Mouse (Mus musculus) thymus, postnatal 36 days (tissue): Measurements from ENCODE around the gene Tspan12.
A peak's percentile ranks its signal among the peaks of the same experiment; 100 is the strongest.
"Not testable (repeated sequence)": the region's sequence is repeated elsewhere in the genome, so short reads cannot be mapped to it uniquely, and the experiment has no call there.

Experiments used
- DNase-seq, 2 experiments: peaks; one replicate each; pipeline ENCODE4 v3.0.0; 2022; ENCODE audit warnings: mixed read lengths in 2 of 2

Tspan12 gene

GRCm38 (mm10) chr6:21852344-21852785, at the start of gene Tspan12:
Gene Tspan12 (minus strand): TSS chr6:21852515.
- no peak for DNase-seq

GRCm38 (mm10) chr6:21894451-21894850, 42.1 kb upstream of the Tspan12 start:
- DNase-seq, result no peak

DNA sequence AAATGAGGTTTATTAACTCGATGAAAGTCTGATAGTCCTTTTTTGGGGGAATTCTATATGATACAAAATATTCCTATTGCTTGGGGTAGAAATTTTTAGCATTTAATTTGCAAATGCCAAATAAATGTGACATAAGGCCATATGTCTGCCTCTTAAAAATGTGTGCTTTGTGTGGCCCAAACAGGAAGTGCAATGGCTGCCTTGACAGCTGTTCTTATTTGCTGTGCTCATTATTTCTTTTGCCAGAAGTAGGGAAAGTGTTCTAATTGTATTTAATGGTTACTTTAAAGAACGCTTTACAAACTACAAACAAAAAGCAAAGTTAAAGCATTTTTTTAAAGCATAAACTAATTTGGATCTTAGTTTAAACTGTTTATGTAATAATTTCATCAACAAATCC, 36.8 kb upstream of the Tspan12 start:
- DNase-seq, result no peak

GRCm38 (mm10) chr6:21887971-21888370, 35.7 kb upstream of the Tspan12 start:
- not testable (repeated sequence) for DNase-seq

DNA sequence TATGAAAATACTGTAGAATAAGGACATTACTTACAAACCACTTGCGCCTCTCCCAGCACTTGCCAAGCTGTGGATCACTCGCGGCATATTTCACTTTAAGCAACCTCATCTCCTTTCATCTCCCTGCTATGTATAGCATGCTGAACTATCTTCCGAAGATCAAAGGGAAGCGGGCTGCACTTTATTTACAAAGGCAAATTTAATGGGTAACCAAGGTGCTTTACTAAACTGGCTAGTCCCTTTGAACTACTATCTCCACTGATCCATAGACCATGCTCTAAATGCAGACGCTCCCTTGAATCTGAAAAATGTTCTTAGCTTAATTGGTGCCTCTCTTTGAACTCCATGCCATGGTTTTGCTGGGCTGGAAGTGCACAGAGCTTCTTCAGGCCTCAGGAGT, 27.2 kb upstream of the Tspan12 start:
- no peak for DNase-seq

DNA sequence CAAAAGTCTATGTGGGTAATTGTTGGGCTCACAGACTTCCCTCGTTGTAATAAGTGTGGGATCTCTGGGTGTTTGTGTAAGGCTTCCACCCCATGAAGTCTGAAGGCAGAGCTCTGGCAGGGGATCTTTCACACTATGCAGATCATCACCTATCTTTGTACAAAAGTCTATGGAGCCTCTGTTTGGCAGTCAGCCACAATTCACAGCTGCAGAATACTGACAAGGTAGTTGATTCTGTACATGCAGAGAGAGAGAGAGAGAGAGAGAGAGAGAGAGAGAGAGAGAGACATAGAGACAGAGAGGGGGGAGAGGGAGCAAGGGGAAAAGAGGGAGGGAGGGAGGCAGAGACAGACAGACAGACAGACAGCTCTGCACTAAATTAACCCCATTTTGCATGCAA, 15.0 kb upstream of the Tspan12 start:
- DNase-seq, result no peak

GRCm38 (mm10) chr6:21864179-21864578, 11.9 kb upstream of the Tspan12 start:
- no peak for DNase-seq

DNA sequence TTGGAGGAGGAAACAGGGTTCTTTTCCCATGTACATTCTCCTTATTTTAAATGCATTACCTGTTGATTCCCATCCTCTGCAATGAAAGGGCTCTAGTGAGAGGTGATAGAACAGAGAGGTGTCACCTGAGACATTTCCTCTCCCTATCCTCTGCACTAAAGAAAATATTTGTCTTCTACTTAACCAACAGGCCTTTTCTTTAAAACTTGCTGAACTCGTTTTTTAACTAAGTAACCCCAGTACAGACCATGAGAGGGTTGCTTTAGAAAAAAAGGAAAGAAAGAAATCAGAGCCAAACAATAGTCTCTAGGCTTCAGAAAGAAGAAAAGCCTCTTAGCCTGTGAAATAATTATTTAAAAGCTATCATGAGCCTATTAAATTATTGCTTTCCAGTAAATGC, 11.2 kb upstream of the Tspan12 start:
- no peak for DNase-seq

GRCm38 (mm10) chr6:21861316-21861715, 9.0 kb upstream of the Tspan12 start:
- no peak for DNase-seq

DNA sequence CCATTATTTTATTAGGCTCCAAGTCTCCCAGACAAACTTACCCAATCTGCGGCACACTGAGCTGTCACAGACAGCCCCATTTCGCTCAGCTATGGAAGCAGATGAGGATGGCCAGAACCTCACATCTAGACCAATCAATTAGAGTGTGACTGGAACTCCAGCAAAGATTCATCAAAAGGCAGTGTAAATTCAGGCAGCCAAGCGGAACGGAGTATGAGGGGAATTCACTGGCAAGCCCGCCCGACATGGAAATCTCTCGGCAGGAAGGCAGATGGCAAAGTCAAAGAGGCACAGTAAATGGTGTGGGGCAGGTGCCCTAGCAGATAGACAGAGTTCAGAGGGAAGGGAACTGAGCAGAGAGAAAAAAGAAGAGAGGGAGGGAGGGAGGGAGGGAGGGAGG, 5.5 kb upstream of the Tspan12 start:
- no peak for DNase-seq

- no peak for DNase-seq
Observed at GRCm38 (mm10) chr6:21855921-21856320, 3.6 kb upstream of the Tspan12 start.

DNA sequence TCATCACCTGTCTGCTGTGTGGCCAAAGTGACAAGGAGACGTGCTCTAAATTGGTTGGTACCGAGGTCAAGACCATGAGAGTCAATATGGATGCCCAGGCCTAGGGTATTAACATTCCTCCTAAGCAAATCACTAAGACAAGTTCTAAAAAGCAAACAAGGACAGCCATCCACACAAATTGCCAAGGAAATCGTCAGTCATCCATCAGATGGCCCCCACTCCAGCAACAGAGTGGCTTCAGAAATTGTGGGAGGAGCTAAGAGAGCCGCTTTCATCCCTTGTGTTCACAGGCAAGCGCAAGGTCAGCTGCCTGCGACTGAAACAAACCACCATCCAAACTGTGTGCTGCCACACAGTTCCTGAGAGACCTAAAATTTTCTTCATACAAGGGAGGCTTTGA, 1.0 kb upstream of the Tspan12 start:
- no peak for DNase-seq

DNA sequence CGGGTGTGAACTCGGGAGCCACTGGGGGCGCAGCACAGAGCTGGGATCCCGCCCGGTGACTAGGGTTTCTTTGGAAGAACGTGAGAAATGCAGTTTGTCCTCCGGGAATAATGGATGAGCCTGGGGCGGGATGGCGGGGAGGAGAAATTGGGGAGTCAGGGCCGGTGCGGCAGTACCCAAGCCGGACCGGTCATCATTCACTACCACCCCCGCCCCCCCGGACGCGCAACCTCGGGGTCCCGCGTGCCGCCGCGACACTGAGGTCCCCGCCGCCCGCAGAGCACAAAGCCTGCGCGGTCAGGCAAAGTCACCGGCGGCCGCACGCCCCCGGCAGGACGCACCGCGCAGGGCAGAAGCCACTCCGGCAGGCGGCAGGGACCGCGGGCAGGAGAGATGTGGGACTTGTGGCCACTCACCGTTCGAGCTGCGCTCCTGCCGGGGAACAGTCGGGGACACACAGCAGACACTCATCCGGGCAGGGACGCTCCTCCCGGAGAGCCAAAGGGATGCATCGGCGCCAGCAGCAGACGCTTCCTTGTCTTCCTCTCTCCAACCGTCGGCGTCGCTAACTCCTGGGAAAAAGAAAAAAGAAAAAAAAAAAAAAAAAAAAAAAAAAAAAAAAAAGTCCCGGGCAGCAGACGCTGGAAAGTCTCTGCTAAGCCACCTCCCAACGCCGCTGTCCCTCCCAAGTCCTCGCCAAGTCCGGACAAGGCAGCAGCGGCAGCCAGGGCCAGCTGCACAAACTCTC, 545 bp downstream of the Tspan12 start:
- DNase-seq, result peak in 1 of 2 experiments; percentile 6

DNA sequence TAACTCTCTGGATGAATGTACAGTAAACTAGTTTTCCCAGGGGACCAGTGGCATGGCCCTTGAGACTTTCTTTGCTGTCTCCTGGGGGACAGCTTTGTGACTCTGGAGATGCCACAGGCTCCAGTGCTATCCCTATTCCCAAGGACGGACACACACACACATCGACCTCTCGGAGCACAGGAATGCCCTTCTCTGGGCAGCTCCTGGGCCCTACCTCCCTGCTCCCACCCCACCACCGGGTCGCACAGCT, 1.0 kb downstream of the Tspan12 start:
- DNase-seq, result no peak

DNA sequence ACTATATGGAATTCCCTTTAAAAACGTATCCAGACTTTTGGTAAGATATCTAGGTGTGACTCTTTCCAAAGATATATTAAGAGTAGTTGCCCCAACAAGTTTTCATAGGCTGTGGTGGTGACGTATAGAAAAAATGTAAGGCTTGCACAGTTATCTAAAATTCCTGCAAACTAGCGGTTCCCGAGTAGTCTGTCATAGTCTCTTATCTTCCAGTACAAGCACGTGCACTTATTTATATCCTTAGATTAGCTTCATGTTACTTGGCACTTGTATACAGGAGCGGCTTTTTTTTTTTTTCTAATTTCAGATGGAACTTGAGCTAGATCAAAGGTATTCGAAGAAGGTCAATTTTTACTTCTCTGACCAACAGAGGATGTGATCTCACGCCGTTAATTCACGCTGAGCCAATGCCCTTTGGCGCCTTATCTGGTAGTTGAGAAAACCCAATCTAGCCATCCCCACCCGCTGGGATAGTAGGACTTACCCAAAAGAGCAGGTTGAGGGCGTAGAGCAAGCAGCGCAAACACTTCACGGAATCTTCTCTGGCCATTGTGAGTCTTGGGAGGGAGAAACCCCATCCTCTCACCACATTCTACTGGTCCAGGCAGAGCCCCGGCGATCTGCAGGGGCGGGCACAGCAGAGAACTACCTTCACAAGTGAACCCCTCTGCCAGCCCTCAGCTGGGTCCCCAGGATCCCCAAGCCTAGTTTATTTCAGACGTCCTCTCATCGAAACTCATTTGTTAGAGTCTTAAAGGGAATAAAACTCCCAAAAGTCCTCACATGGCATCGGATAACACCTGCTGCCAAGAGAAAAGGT, 1.6 kb downstream of the Tspan12 start:
- DNase-seq, result no peak

- DNase-seq, result no peak
Observed at GRCm38 (mm10) chr6:21848808-21849207, 3.5 kb downstream of the Tspan12 start.

DNA sequence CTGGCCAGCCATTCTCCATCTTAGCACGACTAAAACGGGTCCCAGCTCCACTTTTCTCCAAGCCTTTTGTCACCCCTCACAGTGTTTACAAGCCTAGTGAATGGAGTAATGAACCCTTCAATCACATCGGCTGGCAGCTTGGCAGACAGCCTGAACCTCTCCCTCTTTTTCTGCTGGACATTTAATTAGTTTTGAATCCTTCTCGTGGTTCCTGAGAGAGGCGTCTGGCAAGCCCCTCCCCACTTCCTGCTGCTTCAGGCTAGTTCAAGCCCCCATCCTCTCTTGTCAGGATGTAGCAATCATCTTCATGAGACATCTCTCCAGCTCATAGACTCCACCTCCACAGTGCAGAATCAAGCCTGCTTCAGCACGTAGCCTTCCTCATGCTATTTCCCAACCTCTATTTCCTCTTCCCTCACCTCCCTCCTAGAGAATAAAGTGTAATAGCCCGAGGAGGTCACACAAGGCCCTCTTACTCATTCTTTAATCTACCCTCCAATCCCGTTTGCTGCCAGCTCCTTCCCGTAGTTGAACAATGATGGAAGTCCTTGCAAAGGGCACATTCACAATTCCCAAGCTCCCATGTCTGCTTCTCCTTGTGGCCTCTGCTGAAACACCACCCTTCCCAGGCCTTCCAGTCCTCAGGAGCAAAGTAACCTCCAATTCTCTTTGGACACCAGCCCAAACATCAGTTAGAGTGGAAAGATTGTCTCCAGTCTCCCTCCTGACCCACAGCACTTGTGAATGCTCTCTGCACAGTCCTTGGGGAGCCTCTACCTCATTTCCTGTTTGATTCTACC, 12.1 kb downstream of the Tspan12 start:
- no peak for DNase-seq

DNA sequence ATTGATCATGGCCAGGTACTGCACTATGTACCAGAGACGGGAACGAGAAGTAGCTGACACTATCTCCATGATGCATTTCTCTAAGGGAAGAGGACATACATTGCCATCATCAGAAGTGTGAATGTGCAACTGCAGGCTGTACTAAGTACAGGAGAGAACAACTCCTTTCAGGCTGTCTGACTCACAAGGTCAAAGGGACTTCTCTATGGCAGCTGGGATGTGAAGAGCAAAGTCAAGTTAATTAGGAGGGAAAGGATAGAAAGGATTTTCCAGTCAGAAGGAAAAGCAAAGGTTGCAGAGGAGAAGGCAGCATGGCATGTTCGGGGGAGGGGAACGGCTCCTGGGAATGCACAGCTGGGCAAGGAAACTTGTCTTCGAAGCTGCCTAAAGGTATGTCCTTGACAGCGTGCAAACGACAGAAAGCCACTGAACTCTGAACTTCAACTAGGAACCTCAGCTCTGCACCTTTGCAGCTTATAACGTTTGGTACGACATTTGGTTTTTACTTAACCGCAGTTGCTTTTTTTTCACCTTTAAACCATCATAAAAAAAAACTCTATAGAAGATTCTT, 13.0 kb downstream of the Tspan12 start:
- DNase-seq, result no peak

GRCm38 (mm10) chr6:21833531-21833930, 18.8 kb downstream of the Tspan12 start:
- DNase-seq, result no peak

DNA sequence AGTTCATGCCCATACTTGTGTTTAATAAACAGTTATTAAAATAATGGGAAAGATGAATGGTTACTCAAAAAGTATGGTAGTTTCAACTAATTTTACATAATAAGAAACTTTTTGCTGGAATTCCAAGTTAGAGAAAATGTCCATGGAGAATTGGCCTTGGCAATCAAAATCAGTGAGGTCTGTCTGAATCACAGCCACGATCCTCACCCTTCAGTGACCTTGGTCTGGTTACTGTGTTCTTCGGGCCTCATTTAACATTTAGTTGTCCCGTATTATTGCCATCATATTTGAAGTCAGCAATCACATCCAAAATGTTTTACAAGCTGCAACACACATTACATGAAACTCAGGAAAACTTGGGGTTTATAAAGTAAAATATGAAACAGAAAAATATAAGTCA, 20.4 kb downstream of the Tspan12 start:
- no peak for DNase-seq

DNA sequence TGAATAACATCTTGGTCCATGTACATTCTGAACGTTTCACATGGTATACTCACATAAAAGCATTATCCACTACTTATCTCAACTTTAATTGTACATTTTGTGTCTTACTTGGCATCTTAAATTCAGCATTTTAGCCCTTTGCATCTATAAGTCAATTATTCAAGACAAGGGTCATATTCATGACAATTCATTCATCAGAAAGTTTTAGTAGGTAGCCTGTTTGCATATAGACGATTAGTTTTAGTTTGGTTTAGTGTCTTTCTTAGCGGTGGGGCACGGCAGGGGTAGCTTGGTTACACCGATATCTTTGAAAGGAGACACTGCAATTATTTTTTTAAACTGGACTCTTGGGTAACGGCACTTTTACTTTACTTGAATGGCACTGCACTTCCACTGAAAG, 21.4 kb downstream of the Tspan12 start:
- no peak for DNase-seq

DNA sequence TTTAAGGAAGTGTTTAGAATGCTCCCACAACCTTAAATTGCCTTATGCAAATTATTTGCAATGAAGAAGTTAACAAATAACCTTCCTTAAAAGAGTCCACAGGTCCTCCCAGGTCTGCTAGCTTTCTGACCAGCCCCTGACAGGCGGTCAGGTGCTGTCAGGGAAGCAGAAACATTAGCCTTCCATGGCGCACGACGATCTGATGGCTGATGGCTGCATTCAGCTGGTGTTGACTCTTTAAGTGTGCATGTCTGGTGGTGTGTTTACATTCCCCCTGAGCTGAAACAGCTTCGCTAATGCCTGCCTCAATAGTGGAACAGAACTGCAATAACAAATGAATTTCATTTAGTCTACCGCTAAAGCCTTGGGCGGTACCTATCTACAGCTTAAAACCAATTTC, 22.4 kb downstream of the Tspan12 start:
- DNase-seq, result no peak

- DNase-seq, result no peak
Observed at GRCm38 (mm10) chr6:21828437-21828836, 23.9 kb downstream of the Tspan12 start.
